Mouse (Mus musculus) embryonic facial prominence, embryonic 12.5 days (tissue): Measurements from ENCODE around the gene Sigirr. TPM values are rescaled to one million over a fixed set of nuclear protein-coding genes. Genes with fewer than 3 reads are reported as not detected.

ENCODE experiments used
- ATAC-seq: fragments of 200-750 bp; cut with Nextera tagmentation; 2 replicates; pipeline ENCODE4 v1.8.0; 2017; ENCODE audit not compliant: insufficient number of reproducible peaks, insufficient read depth, low FRiP score, low TSS enrichment
- H3K27ac ChIP-seq: fragments of 300-500 bp; sonication (generic); 2 replicates; pipeline ENCODE4 v1.5.1; 2016; ENCODE audit warnings: mild to moderate bottlenecking
- H3K27me3 ChIP-seq: fragments of 300-500 bp; sonication (generic); 2 replicates; pipeline ENCODE4 v1.6.1; 2016; ENCODE audit warnings: mild to moderate bottlenecking, moderate library complexity
- H3K36me3 ChIP-seq: fragments of 300-500 bp; sonication (generic); 2 replicates; pipeline ENCODE4 v1.6.1; 2016; ENCODE audit warnings: mild to moderate bottlenecking
- H3K4me1 ChIP-seq: fragments of 300-500 bp; sonication (generic); 2 replicates; pipeline ENCODE4 v1.6.1; 2016
- H3K4me2 ChIP-seq: fragments of 300-500 bp; sonication (generic); replicated peaks from 2 replicates; pipeline ENCODE4 v1.6.1; 2016; ENCODE audit warnings: mild to moderate bottlenecking, moderate library complexity
- H3K4me3 ChIP-seq: fragments of 300-500 bp; sonication (generic); 2 replicates; pipeline ENCODE4 v1.5.1; 2016; ENCODE audit warnings: mild to moderate bottlenecking
- H3K9ac ChIP-seq: fragments of 300-500 bp; sonication (generic); 2 replicates; pipeline ENCODE4 v1.6.1; 2016; ENCODE audit warnings: mild to moderate bottlenecking, moderate library complexity
- H3K9me3 ChIP-seq: fragments of 300-500 bp; sonication (generic); 2 replicates; pipeline ENCODE4 v1.6.1; 2016; ENCODE audit warnings: mild to moderate bottlenecking, moderate library complexity
- WGBS: fragments of 180-500 bp; shearing (Covaris S2); methylation state at CpG from one replicate; pipeline ENCODE4 v1.1.7; 2016; 5-methylcytosine and 5-hydroxymethylcytosine counted together
- polyA plus RNA-seq: library from polyadenylated mRNA; unstranded; fragments of >200 nt; fragmentation: Nextera tagmentation; extraction: Ambion mirVana; gene quantifications from 2 replicates; pipeline ENCODE4 v1.2.1, GENCODE M21; 2016

The Sigirr gene
- polyA plus RNA-seq, 1 experiment from 2014 or later: 1.9 TPM

GRCm38 (mm10) chr7:141058601-141059341, 41.6 kb downstream of the Sigirr start:
- no peak overlapping the region for H3K27ac ChIP-seq
- peaks cover 12% of the 10 kb centered on the region for H3K4me1 ChIP-seq
- no peak overlapping the region for H3K9ac ChIP-seq
- 86% methylated on average over 14 of the region's 14 CpGs for WGBS
- H3K4me2 ChIP-seq: no peak overlapping the region
- no peaks in the 10 kb centered on the region for H3K36me3 ChIP-seq
- ATAC-seq: no peak
- H3K4me3 ChIP-seq: no peak overlapping the region
- no peaks in the 10 kb centered on the region for H3K27me3 ChIP-seq
- no peaks in the 10 kb centered on the region for H3K9me3 ChIP-seq

- no peak overlapping the region for H3K9ac ChIP-seq
- WGBS: 86% methylated on average over 1 of the region's 1 CpGs
- no peak for ATAC-seq
- H3K4me1 ChIP-seq: peaks cover 12% of the 10 kb centered on the region
- no peak overlapping the region for H3K4me2 ChIP-seq
- no peaks in the 10 kb centered on the region for H3K36me3 ChIP-seq
- no peaks in the 10 kb centered on the region for H3K9me3 ChIP-seq
- H3K4me3 ChIP-seq: no peak overlapping the region
- no peaks in the 10 kb centered on the region for H3K27me3 ChIP-seq
- no peak overlapping the region for H3K27ac ChIP-seq
These were observed 42.8 kb downstream of the Sigirr start for GRCm38 (mm10) chr7:141057541-141057940.

- Histone ChIP-seq H3K4me1 (peaks cover 11% of the 10 kb centered on the region), H3K4me2 (no peak overlapping the region), H3K27ac (no peak overlapping the region), H3K27me3 (no peaks in the 10 kb centered on the region), H3K4me3 (no peak overlapping the region), H3K9me3 (no peaks in the 10 kb centered on the region), H3K36me3 (no peaks in the 10 kb centered on the region), H3K9ac (no peak overlapping the region)
- 90% methylated on average over 6 of the region's 6 CpGs for WGBS
- no peak for ATAC-seq
These were observed 43.4 kb downstream of the Sigirr start for GRCm38 (mm10) chr7:141056976-141057375.

- no peak overlapping the region for H3K9ac ChIP-seq
- no peak overlapping the region for H3K4me3 ChIP-seq
- 83% methylated on average over 4 of the region's 4 CpGs for WGBS
- no peak for ATAC-seq
- no peak overlapping the region for H3K4me2 ChIP-seq
- no peak overlapping the region for H3K27ac ChIP-seq
- no peaks in the 10 kb centered on the region for H3K27me3 ChIP-seq
- H3K9me3 ChIP-seq: no peaks in the 10 kb centered on the region
- H3K4me1 ChIP-seq: peaks cover 5% of the 10 kb centered on the region
- H3K36me3 ChIP-seq: no peaks in the 10 kb centered on the region
These were observed 44.6 kb downstream of the Sigirr start for GRCm38 (mm10) chr7:141055785-141056184.

- Histone ChIP-seq H3K4me3 (no peak overlapping the region), H3K36me3 (no peaks in the 10 kb centered on the region), H3K4me2 (no peak overlapping the region), H3K9me3 (no peaks in the 10 kb centered on the region), H3K27me3 (no peaks in the 10 kb centered on the region), H3K9ac (no peak overlapping the region), H3K27ac (no peak overlapping the region), H3K4me1 (peaks cover 10% of the 10 kb centered on the region; the same call in 1 of the 2 replicates)
- ATAC-seq: no peak
- 85% methylated on average over 2 of the region's 2 CpGs for WGBS
These were observed 48.0 kb downstream of the Sigirr start for GRCm38 (mm10) chr7:141052421-141052820.

GRCm38 (mm10) chr7:141052016-141052415, 48.4 kb downstream of the Sigirr start:
- Histone ChIP-seq H3K4me3 (no peak overlapping the region), H3K9me3 (no peaks in the 10 kb centered on the region), H3K27ac (no peak overlapping the region), H3K36me3 (no peaks in the 10 kb centered on the region), H3K27me3 (no peaks in the 10 kb centered on the region), H3K9ac (no peak overlapping the region), H3K4me2 (no peak overlapping the region), H3K4me1 (peaks cover 14% of the 10 kb centered on the region; the same call in 1 of the 2 replicates)
- no peak for ATAC-seq
- WGBS: 91% methylated on average over 4 of the region's 4 CpGs

GRCm38 (mm10) chr7:141051060-141051685, 49.2 kb downstream of the Sigirr start:
- no peak overlapping the region for H3K4me2 ChIP-seq
- no peaks in the 10 kb centered on the region for H3K36me3 ChIP-seq
- H3K9ac ChIP-seq: no peak overlapping the region
- H3K27ac ChIP-seq: no peak overlapping the region
- no peaks in the 10 kb centered on the region for H3K27me3 ChIP-seq
- 66% methylated on average over 17 of the region's 17 CpGs for WGBS
- H3K4me1 ChIP-seq: peaks cover 17% of the 10 kb centered on the region; the same call in 1 of the 2 replicates
- no peaks in the 10 kb centered on the region for H3K9me3 ChIP-seq
- no peak for ATAC-seq
- no peak overlapping the region for H3K4me3 ChIP-seq

GRCm38 (mm10) chr7:141049326-141049725, 51.0 kb downstream of the Sigirr start:
- H3K9ac ChIP-seq: no peak overlapping the region
- no peak overlapping the region for H3K4me3 ChIP-seq
- no peaks in the 10 kb centered on the region for H3K9me3 ChIP-seq
- H3K4me1 ChIP-seq: peaks cover 17% of the 10 kb centered on the region; the same call in 1 of the 2 replicates
- no peak overlapping the region for H3K4me2 ChIP-seq
- H3K36me3 ChIP-seq: no peaks in the 10 kb centered on the region
- no peak for ATAC-seq
- WGBS: 92% methylated on average over 2 of the region's 2 CpGs
- no peak overlapping the region for H3K27ac ChIP-seq
- H3K27me3 ChIP-seq: no peaks in the 10 kb centered on the region

GRCm38 (mm10) chr7:141048226-141049218, 51.9 kb downstream of the Sigirr start:
- H3K9ac ChIP-seq: peak overlapping the region; percentile 35
- ATAC-seq: peak; percentile 85
- H3K36me3 ChIP-seq: no peaks in the 10 kb centered on the region
- peaks cover 17% of the 10 kb centered on the region; the same call in 1 of the 2 replicates for H3K4me1 ChIP-seq
- H3K4me2 ChIP-seq: peak overlapping the region; percentile 67
- no peaks in the 10 kb centered on the region for H3K27me3 ChIP-seq
- WGBS: 10% methylated on average over 21 of the region's 21 CpGs
- peak overlapping the region; percentile 30 for H3K4me3 ChIP-seq
- H3K9me3 ChIP-seq: no peaks in the 10 kb centered on the region
- peak overlapping the region; percentile 69; the same call in 1 of the 2 replicates for H3K27ac ChIP-seq

GRCm38 (mm10) chr7:141047581-141048225, 52.7 kb downstream of the Sigirr start:
- H3K4me3 ChIP-seq: peak overlapping the region; percentile 30
- peak overlapping the region; percentile 69 for H3K27ac ChIP-seq
- no peaks in the 10 kb centered on the region for H3K9me3 ChIP-seq
- H3K4me2 ChIP-seq: peak overlapping the region; percentile 67
- H3K4me1 ChIP-seq: peaks cover 17% of the 10 kb centered on the region; the same call in 1 of the 2 replicates
- peak overlapping the region; percentile 35 for H3K9ac ChIP-seq
- peak; percentile 77 for ATAC-seq
- no peaks in the 10 kb centered on the region for H3K27me3 ChIP-seq
- H3K36me3 ChIP-seq: no peaks in the 10 kb centered on the region
- WGBS: 6% methylated on average over 15 of the region's 19 CpGs
